Comparison of ENCODE assay signal across 8 mouse cellular contexts in genomic region chr10:122051831-122052230, GRCm38 (mm10). TPM values are rescaled to one million over a fixed set of nuclear protein-coding genes. Genes with fewer than 3 reads are reported as not detected.
DNase-seq lines count a peak whose midpoint lies in the region; TF ChIP-seq lines count a peak whose summit lies in the region.
"Had no signal": no experiment of that assay in that cellular context is flagged by ENCODE, and none has a peak within 500 bp of the region (broad histone marks: within the 10 kb centered on the region; RNA-seq: fewer than 3 reads in every experiment).

No protein-coding gene starts in this region.

- DNase-seq in CD4-positive helper T cell, adult 2 months (ENCODE audit: low read depth, low spot score) = peak; percentile 80
- peak; percentile 73 for DNase-seq in MEL-GATA-1-ER (ENCODE audit: extremely low read depth, low read depth)
- peak; percentile 85 for DNase-seq in cerebellum, adult 9-10 months
- DNase-seq in gastrocnemius, postnatal 10 days = peak; percentile 89
- peak; percentile 59 to 92 for DNase-seq in layer of hippocampus, adult 2 months (ENCODE audit: low spot score in 2 of 2)
- peak; percentile 93 for DNase-seq in lung, postnatal 14 days
- peak; percentile 78 for DNase-seq in skeletal muscle tissue, adult 2 months (ENCODE audit: low read depth, low spot score)

- no peak overlapping the region for H3K27ac ChIP-seq in layer of hippocampus, adult 2 months
- H3K27ac ChIP-seq: lung, embryonic 15.5 days had no signal

- TF ChIP-seq CTCF in layer of hippocampus, adult 2 months (conservative IDR thresholded peaks at IDR 0.05) = peak; percentile 100; the same call in 1 of the 2 replicates

- no peak overlapping the region for H3K4me3 ChIP-seq in layer of hippocampus, adult 2 months
- H3K4me3 ChIP-seq: lung, embryonic 15.5 days had no signal

RNA-seq across cellular contexts. Expression of gene Srgap1, which starts 4.7 kb away (rescaled TPM):
- total RNA-seq in gastrocnemius, postnatal 10 days (2021) = 1 to 10 TPM; 4.3 to 7.7 TPM
- 10 to 100 TPM; 12.3 to 13.4 TPM for total RNA-seq in layer of hippocampus, adult 2 months (2021)

RNA-seq across cellular contexts. Expression of gene Rxylt1, which starts 45.3 kb away (rescaled TPM):
- 10 to 100 TPM; 39.4 to 42.5 TPM for total RNA-seq in gastrocnemius, postnatal 10 days (2021)
- total RNA-seq in layer of hippocampus, adult 2 months (2021) = 10 to 100 TPM; 40.4 to 40.5 TPM
